Mouse (Mus musculus): ENCODE measurements around the gene Myoz2.

Gene Myoz2

GRCm38 (mm10) chr3:123034752-123035151, at the start of gene Myoz2:
TSS of gene Myoz2 (minus strand) at chr3:123035015.
- DNase-seq (ENCODE audit: low spot score in 2 of 2) = no peak

GRCm38 (mm10) chr3:123081665-123082064, 46.9 kb upstream of the Myoz2 start:
- no peak for DNase-seq (ENCODE audit: low spot score in 2 of 2)

- no peak for DNase-seq (ENCODE audit: low spot score in 2 of 2)
Observed at GRCm38 (mm10) chr3:123080943-123081342, 46.1 kb upstream of the Myoz2 start.

GRCm38 (mm10) chr3:123080017-123080725, 45.4 kb upstream of the Myoz2 start:
- no peak for DNase-seq (ENCODE audit: low spot score in 2 of 2)

GRCm38 (mm10) chr3:123075759-123076158, 40.9 kb upstream of the Myoz2 start:
- no peak for DNase-seq (ENCODE audit: low spot score in 2 of 2)

GRCm38 (mm10) chr3:123075034-123075433, 40.2 kb upstream of the Myoz2 start:
- DNase-seq (ENCODE audit: low spot score in 2 of 2) = no peak

- DNase-seq (ENCODE audit: low spot score in 2 of 2) = no peak
Observed at GRCm38 (mm10) chr3:123073351-123073750, 38.5 kb upstream of the Myoz2 start.

GRCm38 (mm10) chr3:123072472-123072871, 37.7 kb upstream of the Myoz2 start:
- DNase-seq (ENCODE audit: low spot score in 2 of 2) = no peak

GRCm38 (mm10) chr3:123070996-123071395, 36.2 kb upstream of the Myoz2 start:
- DNase-seq (ENCODE audit: low spot score in 2 of 2) = no peak

GRCm38 (mm10) chr3:123066836-123067235, 32.0 kb upstream of the Myoz2 start:
- DNase-seq (ENCODE audit: low spot score in 2 of 2) = no peak

GRCm38 (mm10) chr3:123065466-123065865, 30.7 kb upstream of the Myoz2 start:
- DNase-seq (ENCODE audit: low spot score in 2 of 2) = no peak

GRCm38 (mm10) chr3:123064186-123064585, 29.4 kb upstream of the Myoz2 start:
- DNase-seq (ENCODE audit: low spot score in 2 of 2) = no peak

GRCm38 (mm10) chr3:123061931-123062330, 27.1 kb upstream of the Myoz2 start:
- no peak for DNase-seq (ENCODE audit: low spot score in 2 of 2)

- no peak for DNase-seq (ENCODE audit: low spot score in 2 of 2)
Observed at GRCm38 (mm10) chr3:123058832-123059231, 24.0 kb upstream of the Myoz2 start.

- DNase-seq (ENCODE audit: low spot score in 2 of 2) = no peak
Observed at GRCm38 (mm10) chr3:123054178-123054577, 19.4 kb upstream of the Myoz2 start.

- no peak for DNase-seq (ENCODE audit: low spot score in 2 of 2)
Observed at GRCm38 (mm10) chr3:123053192-123053938, 18.6 kb upstream of the Myoz2 start.

- DNase-seq (ENCODE audit: low spot score in 2 of 2) = no peak
Observed at GRCm38 (mm10) chr3:123042308-123042707, 7.5 kb upstream of the Myoz2 start.

GRCm38 (mm10) chr3:123033804-123034203, 1.0 kb downstream of the Myoz2 start:
- no peak for DNase-seq (ENCODE audit: low spot score in 2 of 2)

GRCm38 (mm10) chr3:123025634-123026033, 9.2 kb downstream of the Myoz2 start:
- no peak for DNase-seq (ENCODE audit: low spot score in 2 of 2)

GRCm38 (mm10) chr3:123024496-123025234, 10.2 kb downstream of the Myoz2 start:
- DNase-seq (ENCODE audit: low spot score in 2 of 2) = no peak

- no peak for DNase-seq (ENCODE audit: low spot score in 2 of 2)
Observed at GRCm38 (mm10) chr3:123018792-123019191, 16.0 kb downstream of the Myoz2 start.

GRCm38 (mm10) chr3:123013476-123013875, 21.3 kb downstream of the Myoz2 start:
- DNase-seq (ENCODE audit: low spot score in 2 of 2) = no peak
